Mouse (Mus musculus) intestine, embryonic 14.5 days (tissue): Measurements from ENCODE around the gene Tor3a. TPM values are rescaled to one million over a fixed set of nuclear protein-coding genes. Genes with fewer than 3 reads are reported as not detected.

Source experiments
- ATAC-seq: fragments of 200-750 bp; cut with Nextera tagmentation; replicated peaks from 2 replicates; pipeline ENCODE4 v1.8.0; 2017; ENCODE audit warnings: low read depth, moderate number of reproducible peaks, moderate TSS enrichment, moderate library complexity; ENCODE audit not compliant: low FRiP score, low TSS enrichment
- DNase-seq: peaks from one replicate; pipeline ENCODE4 v3.0.0-alpha.2; 2018; ENCODE audit warnings: low spot score
- H3K27ac ChIP-seq: fragments of 300-500 bp; sonication (generic); 2 replicates; pipeline ENCODE4 v1.5.1; 2014; ENCODE audit warnings: low read depth, mild to moderate bottlenecking, control low read depth
- H3K27me3 ChIP-seq: fragments of 300-500 bp; sonication (generic); replicated peaks from 2 replicates; pipeline ENCODE4 v1.6.1; 2014; ENCODE audit warnings: low read length, control low read depth; ENCODE audit not compliant: control insufficient read depth, insufficient read depth
- H3K36me3 ChIP-seq: fragments of 300-500 bp; sonication (generic); 2 replicates; pipeline ENCODE4 v1.6.1; 2014; ENCODE audit warnings: low read length, control low read depth; ENCODE audit not compliant: control insufficient read depth, insufficient read depth
- H3K4me1 ChIP-seq: fragments of 300-500 bp; sonication (generic); replicated peaks from 2 replicates; pipeline ENCODE4 v1.6.1; 2014; ENCODE audit warnings: low read length, control low read depth, mixed read lengths; ENCODE audit not compliant: control insufficient read depth, insufficient read depth
- H3K4me2 ChIP-seq: fragments of 300-500 bp; sonication (generic); 2 replicates; pipeline ENCODE4 v1.6.1; 2014; ENCODE audit warnings: low read length
- H3K4me3 ChIP-seq: fragments of 300-500 bp; sonication (generic); 2 replicates; pipeline ENCODE4 v1.5.1; 2014; ENCODE audit warnings: low read depth, low read length, control low read depth, mixed read lengths
- H3K9ac ChIP-seq: fragments of 300-500 bp; sonication (generic); 2 replicates; pipeline ENCODE4 v1.6.1; 2014; ENCODE audit warnings: mild to moderate bottlenecking, low read length
- H3K9me3 ChIP-seq: fragments of 300-500 bp; sonication (generic); 2 replicates; pipeline ENCODE4 v1.6.1; 2016; ENCODE audit warnings: low read length, control low read depth; ENCODE audit not compliant: control insufficient read depth
- WGBS: fragments of 180-500 bp; shearing (Covaris S2); extraction: QIAGEN DNeasy Blood & Tissue Kit; methylation state at CpG from one replicate; pipeline ENCODE4 v1.1.7; 2014; 5-methylcytosine and 5-hydroxymethylcytosine counted together
- polyA plus RNA-seq: library from polyadenylated mRNA; unstranded; fragments of >200 nt; fragmentation: Nextera tagmentation; extraction: Ambion mirVana; gene quantifications from 2 replicates; pipeline ENCODE4 v1.2.1, GENCODE M21; 2014

Gene Tor3a
- polyA plus RNA-seq, 1 experiment from 2014 or later = 6.4 TPM

DNA sequence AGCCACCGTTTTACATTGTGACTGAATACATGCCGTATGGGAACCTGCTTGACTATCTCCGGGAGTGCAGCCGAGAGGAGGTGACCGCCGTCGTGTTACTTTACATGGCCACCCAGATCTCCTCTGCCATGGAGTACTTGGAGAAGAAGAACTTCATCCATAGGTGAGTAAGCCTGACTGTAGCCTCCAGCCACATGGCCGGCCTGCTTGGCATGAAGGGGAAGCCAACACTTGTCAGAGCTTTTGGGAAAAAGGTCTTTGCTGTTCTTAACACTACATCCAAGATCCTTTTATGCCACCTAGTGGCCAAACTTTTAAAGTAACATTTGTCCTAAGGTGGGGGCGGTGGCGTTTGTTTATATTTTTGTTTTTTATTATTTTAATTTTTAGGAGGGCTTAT lies 41.1 kb downstream of the Tor3a start:
- Histone ChIP-seq H3K27ac (no peak overlapping the region), H3K4me2 (no peak overlapping the region), H3K4me1 (no peaks in the 10 kb centered on the region), H3K27me3 (no peaks in the 10 kb centered on the region), H3K9ac (no peak overlapping the region), H3K4me3 (no peak overlapping the region), H3K36me3 (peaks cover 84% of the 10 kb centered on the region), H3K9me3 (no peaks in the 10 kb centered on the region)
- peak; percentile 60 for DNase-seq
- ATAC-seq = 0 out of 2 replicates have a peak, but pooled peaks have one; percentile 50
- 76% methylated on average over 10 of the region's 10 CpGs for WGBS

DNA sequence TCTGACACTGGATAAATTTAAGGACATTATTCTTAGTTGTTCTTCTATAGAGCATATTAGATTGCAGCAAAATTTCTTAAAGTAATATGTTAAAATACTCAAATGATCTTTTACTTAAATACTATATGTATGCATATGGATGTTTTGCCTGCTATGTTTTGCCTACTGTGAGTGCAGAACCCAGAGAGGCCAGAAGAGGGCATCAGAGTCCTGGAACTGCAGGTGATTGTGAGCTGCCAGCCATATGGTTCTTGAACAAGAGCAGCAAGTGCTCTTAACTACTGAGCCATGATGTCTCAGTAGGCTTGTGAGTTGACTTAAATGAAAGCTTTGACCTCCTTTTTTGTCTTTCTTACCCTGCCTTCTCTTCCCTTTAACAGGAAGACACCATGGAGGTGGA lies 43.2 kb downstream of the Tor3a start:
- Histone ChIP-seq H3K4me1 (no peaks in the 10 kb centered on the region), H3K9me3 (no peaks in the 10 kb centered on the region), H3K4me3 (no peak overlapping the region), H3K4me2 (no peak overlapping the region), H3K27me3 (no peaks in the 10 kb centered on the region), H3K9ac (no peak overlapping the region), H3K36me3 (peaks cover 69% of the 10 kb centered on the region), H3K27ac (no peak overlapping the region)
- ATAC-seq (no peak), DNase-seq (no peak)

DNA sequence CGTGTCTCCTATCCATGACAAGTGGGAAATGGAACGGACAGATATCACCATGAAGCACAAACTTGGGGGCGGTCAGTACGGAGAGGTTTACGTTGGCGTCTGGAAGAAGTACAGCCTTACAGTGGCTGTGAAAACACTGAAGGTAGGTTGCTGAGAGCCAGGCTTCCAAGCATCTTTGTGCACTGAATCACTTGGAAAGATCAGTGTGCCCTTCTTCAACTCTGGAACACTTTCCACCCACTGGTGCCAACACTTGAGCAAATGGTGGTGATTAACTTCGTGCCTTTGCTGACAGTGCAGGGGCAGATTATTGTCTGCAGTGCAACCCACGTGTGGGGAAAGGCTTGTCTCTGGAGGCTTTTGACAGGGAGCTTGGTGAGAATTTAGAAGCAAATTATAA lies 44.2 kb downstream of the Tor3a start:
- H3K36me3 ChIP-seq = peaks cover 68% of the 10 kb centered on the region
- 89% methylated on average over 8 of the region's 8 CpGs for WGBS
- no peak for ATAC-seq

DNA sequence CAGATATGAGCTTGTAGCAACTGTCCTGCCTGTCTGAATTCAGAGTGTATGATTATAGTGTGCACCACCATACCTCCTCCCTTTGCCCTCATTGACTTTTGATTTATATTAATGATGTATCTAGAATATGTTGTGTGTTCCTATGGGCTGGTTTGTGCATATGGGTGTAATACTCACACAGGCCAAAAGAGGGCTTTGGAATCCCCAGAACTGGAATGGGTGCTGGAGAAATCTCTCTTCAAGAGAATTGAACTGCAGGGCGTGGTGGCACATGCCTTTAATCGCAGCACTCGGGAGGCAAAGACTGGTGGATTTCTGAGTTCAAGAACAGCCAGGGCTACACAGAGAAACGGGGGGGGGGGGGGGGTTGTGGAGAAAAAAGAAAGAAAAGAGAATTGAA lies 47.4 kb downstream of the Tor3a start:
- H3K27me3 ChIP-seq = no peaks in the 10 kb centered on the region
- 88% methylated on average over 4 of the region's 4 CpGs for WGBS
- ATAC-seq (no peak), DNase-seq (no peak)
- H3K4me1 ChIP-seq = no peaks in the 10 kb centered on the region
- H3K9ac ChIP-seq = no peak overlapping the region
- no peak overlapping the region for H3K4me2 ChIP-seq
- H3K4me3 ChIP-seq = no peak overlapping the region
- H3K27ac ChIP-seq = no peak overlapping the region
- H3K36me3 ChIP-seq = peaks cover 46% of the 10 kb centered on the region
- H3K9me3 ChIP-seq = no peaks in the 10 kb centered on the region

More for the DNA sequence above, 44.2 kb downstream of the Tor3a start:
- no peaks in the 10 kb centered on the region for H3K4me1 ChIP-seq
- no peak overlapping the region for H3K4me2 ChIP-seq
- no peak overlapping the region for H3K9ac ChIP-seq
- H3K27ac ChIP-seq = no peak overlapping the region
- no peak overlapping the region for H3K4me3 ChIP-seq
- H3K27me3 ChIP-seq = no peaks in the 10 kb centered on the region
- no peaks in the 10 kb centered on the region for H3K9me3 ChIP-seq
- DNase-seq = no peak

DNA sequence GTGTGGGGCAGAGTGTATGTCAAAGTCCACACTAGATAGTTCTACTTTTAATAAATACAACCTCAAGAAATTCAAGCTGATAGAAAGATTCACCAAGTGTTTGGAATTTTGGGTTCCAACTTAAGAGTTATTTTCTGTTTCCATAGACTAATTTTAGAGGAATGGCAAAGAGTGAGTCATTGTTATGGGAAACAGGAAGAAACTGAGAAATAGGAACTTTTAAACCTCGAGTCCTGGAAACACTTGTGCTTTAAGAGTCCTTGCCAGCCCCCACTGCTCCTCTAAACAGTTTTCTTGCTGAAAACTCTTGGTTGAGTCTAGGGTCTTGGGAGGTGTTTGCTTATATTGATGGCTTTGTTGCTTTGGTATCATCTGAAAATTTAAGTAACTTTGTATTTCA lies 49.9 kb downstream of the Tor3a start:
- WGBS = 53% methylated on average over 1 of the region's 1 CpGs
- ATAC-seq (no peak), DNase-seq (no peak)
- Histone ChIP-seq H3K4me2 (no peak overlapping the region), H3K27me3 (no peaks in the 10 kb centered on the region), H3K4me3 (no peak overlapping the region), H3K9me3 (no peaks in the 10 kb centered on the region), H3K9ac (no peak overlapping the region), H3K4me1 (no peaks in the 10 kb centered on the region), H3K27ac (no peak overlapping the region), H3K36me3 (peaks cover 23% of the 10 kb centered on the region)

DNA sequence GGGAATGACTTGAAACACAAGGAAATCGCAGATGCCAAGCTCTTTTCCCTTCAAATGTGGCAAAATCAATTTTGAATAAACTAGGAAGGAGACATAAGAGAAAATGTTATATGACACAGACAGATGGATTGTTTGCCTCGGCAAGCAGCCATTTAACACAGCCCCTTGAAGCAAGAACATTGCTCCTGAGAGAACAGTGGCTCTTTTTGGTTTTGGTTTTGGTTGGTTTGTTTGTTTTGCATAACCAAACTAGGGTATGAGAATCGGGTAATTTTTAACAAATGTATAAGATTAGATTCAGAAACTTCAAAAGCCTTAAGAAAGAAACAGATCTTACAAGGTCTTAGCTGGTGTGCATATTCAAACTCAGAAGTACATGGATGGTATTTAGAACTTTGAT lies 53.2 kb downstream of the Tor3a start:
- Histone ChIP-seq H3K4me2 (no peak overlapping the region), H3K27me3 (no peaks in the 10 kb centered on the region), H3K27ac (no peak overlapping the region), H3K4me1 (peaks cover 8% of the 10 kb centered on the region; the same call in 1 of the 2 replicates), H3K4me3 (no peak overlapping the region), H3K9ac (no peak overlapping the region), H3K9me3 (no peaks in the 10 kb centered on the region), H3K36me3 (peaks cover 18% of the 10 kb centered on the region)
- DNase-seq (no peak), ATAC-seq (no peak)
- 79% methylated on average over 3 of the region's 3 CpGs for WGBS

DNA sequence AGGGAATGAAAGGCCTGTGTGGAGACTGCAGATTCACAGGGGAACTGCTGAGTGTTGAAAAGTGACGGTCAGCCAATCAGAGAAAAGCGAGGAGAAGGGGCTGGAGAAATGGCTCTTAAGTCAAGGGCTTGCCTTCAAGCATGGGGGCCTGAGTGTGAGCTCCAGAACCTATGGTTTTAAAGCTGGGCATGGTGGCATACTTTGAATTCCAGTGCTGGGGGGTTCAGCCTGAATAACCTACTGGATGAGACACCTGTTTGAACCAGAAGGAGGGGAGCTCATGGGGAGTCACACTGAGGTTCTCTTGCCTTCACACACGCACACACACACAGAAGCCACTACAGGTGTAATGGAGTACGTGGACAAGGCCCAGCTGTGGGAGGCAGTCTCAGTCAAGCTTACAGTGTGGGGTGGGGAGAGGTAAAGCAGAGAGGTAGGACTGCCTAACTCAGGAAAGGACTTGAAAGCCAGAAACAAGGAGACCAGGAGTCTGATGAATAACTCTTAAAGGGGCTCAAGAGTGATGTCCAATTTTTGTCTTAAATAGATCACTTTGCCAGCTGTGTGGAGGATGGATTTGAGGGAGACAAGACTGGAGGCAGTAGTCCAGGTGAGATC lies 53.8 kb downstream of the Tor3a start:
- no peak overlapping the region for H3K9ac ChIP-seq
- no peak overlapping the region for H3K27ac ChIP-seq
- peaks cover 15% of the 10 kb centered on the region; the same call in 1 of the 2 replicates for H3K36me3 ChIP-seq
- DNase-seq (no peak), ATAC-seq (no peak)
- H3K4me1 ChIP-seq = peaks cover 12% of the 10 kb centered on the region
- H3K4me2 ChIP-seq = no peak overlapping the region
- 79% methylated on average over 4 of the region's 4 CpGs for WGBS
- H3K9me3 ChIP-seq = no peaks in the 10 kb centered on the region
- H3K27me3 ChIP-seq = no peaks in the 10 kb centered on the region
- no peak overlapping the region for H3K4me3 ChIP-seq

DNA sequence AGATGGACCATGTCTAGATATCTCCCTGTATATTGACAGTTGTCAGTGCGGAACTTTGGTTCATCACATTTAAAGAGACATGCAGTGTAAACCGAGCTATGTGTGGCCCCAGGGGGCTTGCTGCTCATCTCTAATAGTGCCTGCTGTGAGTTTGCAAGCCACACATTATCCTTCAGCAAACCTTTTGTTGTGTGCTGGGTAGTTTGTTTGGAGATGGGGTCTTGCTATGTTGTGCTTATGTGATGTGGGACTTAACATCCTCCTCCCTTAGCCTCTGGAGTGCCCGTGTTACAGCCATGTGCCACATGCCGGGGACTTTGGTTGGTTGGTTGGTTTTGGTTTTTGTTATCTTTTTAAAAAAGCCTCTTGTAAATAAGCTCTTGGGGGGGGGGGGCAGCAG lies 56.3 kb downstream of the Tor3a start:
- H3K9me3 ChIP-seq = no peaks in the 10 kb centered on the region
- H3K4me1 ChIP-seq = peaks cover 26% of the 10 kb centered on the region
- peaks cover 3% of the 10 kb centered on the region; the same call in 1 of the 2 replicates for H3K36me3 ChIP-seq
- H3K27me3 ChIP-seq = no peaks in the 10 kb centered on the region
- ATAC-seq = no peak
- 71% methylated on average over 4 of the region's 4 CpGs for WGBS
- no peak overlapping the region for H3K4me3 ChIP-seq
- H3K4me2 ChIP-seq = 0 out of 2 replicates have a peak overlapping the region, but pooled peaks have one; percentile 29
- no peak overlapping the region for H3K27ac ChIP-seq
- no peak overlapping the region for H3K9ac ChIP-seq
- DNase-seq = no peak

DNA sequence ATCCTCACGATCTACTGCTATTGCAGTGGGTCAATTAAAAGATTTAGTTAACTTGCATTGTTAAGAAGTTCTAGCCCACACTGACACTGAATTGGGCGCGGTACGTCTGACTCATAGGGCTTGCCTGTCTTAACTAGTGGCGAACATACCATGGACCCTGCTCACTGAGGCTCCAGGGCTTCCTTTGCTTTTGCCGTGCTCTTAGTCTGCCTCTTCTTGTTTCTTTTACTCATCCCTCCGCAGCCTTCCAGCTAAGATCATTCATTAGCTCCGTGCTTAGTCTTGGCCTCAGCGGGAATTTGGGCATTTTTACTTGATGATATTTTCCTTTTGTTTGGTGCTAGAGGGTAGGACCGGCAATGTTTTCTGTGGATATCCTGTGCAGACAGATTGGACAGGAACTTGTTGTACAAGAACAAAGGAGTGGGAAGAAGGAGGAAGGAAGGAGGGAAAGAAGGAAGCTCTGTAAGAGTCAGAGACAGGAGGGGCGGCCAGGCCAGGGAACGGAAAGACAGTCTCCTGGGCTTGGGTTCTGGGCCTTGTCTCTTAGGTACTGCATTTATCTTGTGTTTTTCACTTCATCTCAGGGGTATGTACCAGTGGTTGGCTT lies 57.1 kb downstream of the Tor3a start:
- 45% methylated on average over 12 of the region's 12 CpGs for WGBS
- Histone ChIP-seq H3K4me1 (peaks cover 26% of the 10 kb centered on the region), H3K36me3 (no peaks in the 10 kb centered on the region), H3K9me3 (no peaks in the 10 kb centered on the region), H3K27me3 (no peaks in the 10 kb centered on the region), H3K4me2 (peak overlapping the region; percentile 29), H3K4me3 (no peak overlapping the region), H3K27ac (peak overlapping the region; percentile 62), H3K9ac (no peak overlapping the region)
- DNase-seq (peak; percentile 58), ATAC-seq (no peak)
